8 mouse cellular contexts compared by ENCODE assay signal in the genomic region with DNA sequence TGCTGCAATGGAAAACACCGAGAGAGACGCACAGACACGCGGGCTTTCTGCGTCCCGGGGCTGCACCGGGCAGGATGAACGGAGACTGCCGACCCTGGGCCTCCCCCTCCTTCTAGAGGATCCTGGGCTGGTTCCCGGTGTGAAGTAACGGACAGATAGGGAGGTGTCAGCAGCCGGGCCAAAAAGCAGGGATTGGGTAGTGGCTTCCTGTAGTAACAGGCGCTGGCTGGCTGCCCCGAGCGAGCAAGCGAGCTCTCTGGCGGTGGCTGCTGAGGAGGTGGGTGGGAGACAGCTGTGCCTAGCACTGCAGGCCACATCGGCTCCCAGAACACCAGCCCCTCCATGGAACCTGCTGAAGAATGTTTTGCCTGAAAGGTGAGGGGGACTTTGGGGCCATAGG.
DNase-seq lines count a peak whose midpoint lies in the region; ATAC-seq and TF ChIP-seq lines count a peak whose summit lies in the region.

No protein-coding gene starts in this region.

- H3K9ac ChIP-seq in embryonic facial prominence, embryonic 11.5 days (replicated peaks; ENCODE audit: low read length) = peak overlapping the region; percentile 55
- H3K9ac ChIP-seq in heart, adult 2 months (ENCODE audit: low read depth, low read length) = peak overlapping the region; percentile 64
- peak overlapping the region; percentile 68 for H3K9ac ChIP-seq in limb, embryonic 12.5 days (replicated peaks)
- peak overlapping the region; percentile 29 for H3K9ac ChIP-seq in midbrain, embryonic 12.5 days (replicated peaks)

- peak; percentile 48; the same call in 1 of the 2 replicates for TF ChIP-seq EP300 in heart, adult 2 months (IDR thresholded peaks at IDR 0.05; ENCODE audit: insufficient read depth, low read depth, low read length)

- TF ChIP-seq CTCF in heart, adult 2 months (IDR thresholded peaks at IDR 0.05) = peak; percentile 39
- no peak for TF ChIP-seq CTCF in small intestine, adult 2 months (IDR thresholded peaks at IDR 0.05; ENCODE audit: extremely low read depth, insufficient read length, insufficient replicate concordance, low read depth, low read length)

- DNase-seq in adrenal gland, postnatal 10 days = peak; percentile 84
- DNase-seq in embryonic facial prominence, embryonic 11.5 days (ENCODE audit: low spot score) = peak; percentile 48
- peak; percentile 89 to 91 for DNase-seq in heart, adult 2 months
- peak; percentile 66 for DNase-seq in kidney, adult 18-20 months
- no peak for DNase-seq in spleen, adult 12 weeks (ENCODE audit: low spot score)

- H3K79me2 ChIP-seq in heart, adult 2 months (replicated peaks; ENCODE audit: control insufficient read depth, insufficient read depth, low read length) = 0 out of 2 replicates have a peak, but pooled peaks cover 2% of the 10 kb centered on the region

- H3K4me1 ChIP-seq in embryonic facial prominence, embryonic 11.5 days (ENCODE audit: control insufficient read depth, insufficient read depth, low read length) = 0 out of 2 replicates have a peak, but pooled peaks cover 1% of the 10 kb centered on the region
- H3K4me1 ChIP-seq in heart, adult 2 months (ENCODE audit: control insufficient read depth, insufficient read depth, low read length) = peaks cover 11% of the 10 kb centered on the region
- H3K4me1 ChIP-seq in limb, embryonic 12.5 days (replicated peaks) = peaks cover 29% of the 10 kb centered on the region
- peaks cover 20% of the 10 kb centered on the region for H3K4me1 ChIP-seq in midbrain, embryonic 12.5 days
- peaks cover 2% of the 10 kb centered on the region; the same call in 1 of the 2 replicates for H3K4me1 ChIP-seq in small intestine, adult 2 months (ENCODE audit: control insufficient read depth, insufficient read depth, insufficient read length, low read length)

- 5% methylated on average over 18 of the region's 18 CpGs for WGBS in embryonic facial prominence, embryonic 11.5 days
- WGBS in heart, adult 2 months = 2% methylated on average over 18 of the region's 18 CpGs
- WGBS in limb, embryonic 12.5 days = 3% methylated on average over 18 of the region's 18 CpGs
- WGBS in midbrain, embryonic 12.5 days = 6% methylated on average over 18 of the region's 18 CpGs
- 46% methylated on average over 18 of the region's 18 CpGs for WGBS in small intestine, adult 2 months

- TF ChIP-seq POLR2A in heart, adult 2 months (IDR thresholded peaks at IDR 0.05; ENCODE audit: insufficient read depth, low read depth, low read length) = peak; percentile 62; the same call in 1 of the 2 replicates
- no peak for TF ChIP-seq POLR2A in small intestine, adult 2 months (IDR thresholded peaks at IDR 0.05; ENCODE audit: low read depth, low read length)

- H3K27ac ChIP-seq in embryonic facial prominence, embryonic 11.5 days (replicated peaks; ENCODE audit: low read depth, low read length) = no peak overlapping the region
- H3K27ac ChIP-seq in heart, adult 2 months = peak overlapping the region; percentile 80
- peak overlapping the region; percentile 86 for H3K27ac ChIP-seq in limb, embryonic 12.5 days
- peak overlapping the region; percentile 60; the same call in 1 of the 2 replicates for H3K27ac ChIP-seq in midbrain, embryonic 12.5 days (replicated peaks)
- H3K27ac ChIP-seq in small intestine, adult 2 months (ENCODE audit: insufficient read depth, low read depth, low read length) = no peak overlapping the region

- ATAC-seq in embryonic facial prominence, embryonic 11.5 days (replicated peaks; ENCODE audit: insufficient number of reproducible peaks, low FRiP score, low TSS enrichment, low read depth) = 0 out of 2 replicates have a peak, but pooled peaks have one; percentile 19
- ATAC-seq in limb, embryonic 12.5 days (ENCODE audit: insufficient number of reproducible peaks, insufficient read depth, low FRiP score, low TSS enrichment, low read depth) = no peak
- ATAC-seq in midbrain, embryonic 12.5 days (ENCODE audit: low FRiP score, low read depth) = peak; percentile 73; the same call in 1 of the 2 replicates

- no peaks in the 10 kb centered on the region for H3K36me3 ChIP-seq in embryonic facial prominence, embryonic 11.5 days (replicated peaks; ENCODE audit: control insufficient read depth, insufficient read depth, low read depth, low read length)
- H3K36me3 ChIP-seq in heart, adult 2 months (ENCODE audit: control insufficient read depth, insufficient read depth, low read length) = no peaks in the 10 kb centered on the region
- H3K36me3 ChIP-seq in limb, embryonic 12.5 days = peaks cover 15% of the 10 kb centered on the region
- peaks cover 15% of the 10 kb centered on the region for H3K36me3 ChIP-seq in midbrain, embryonic 12.5 days
- H3K36me3 ChIP-seq in small intestine, adult 2 months (ENCODE audit: control insufficient read depth, insufficient read depth, low read length) = no peaks in the 10 kb centered on the region

- H3K4me3 ChIP-seq in embryonic facial prominence, embryonic 11.5 days (ENCODE audit: low read depth, low read length) = peak overlapping the region; percentile 22
- H3K4me3 ChIP-seq in heart, adult 2 months = peak overlapping the region; percentile 52
- peak overlapping the region; percentile 40 for H3K4me3 ChIP-seq in limb, embryonic 12.5 days (replicated peaks)
- peak overlapping the region; percentile 36 for H3K4me3 ChIP-seq in midbrain, embryonic 12.5 days
- peak overlapping the region; percentile 53 for H3K4me3 ChIP-seq in small intestine, adult 2 months (ENCODE audit: low read depth, low read length)

- H3K9me3 ChIP-seq in embryonic facial prominence, embryonic 11.5 days (replicated peaks; ENCODE audit: control insufficient read depth, low read length) = no peaks in the 10 kb centered on the region; the same call in 1 of the 2 replicates
- H3K9me3 ChIP-seq in limb, embryonic 12.5 days = 0 out of 2 replicates have a peak, but pooled peaks cover 8% of the 10 kb centered on the region
- H3K9me3 ChIP-seq in midbrain, embryonic 12.5 days = peaks cover 4% of the 10 kb centered on the region

- H3K4me2 ChIP-seq in embryonic facial prominence, embryonic 11.5 days (ENCODE audit: low read depth, low read length) = peak overlapping the region; percentile 61
- H3K4me2 ChIP-seq in limb, embryonic 12.5 days = peak overlapping the region; percentile 67
- H3K4me2 ChIP-seq in midbrain, embryonic 12.5 days (replicated peaks) = peak overlapping the region; percentile 54

- intact Hi-C loops in heart, adult 2 months (cut with DNase I) = loop anchor here (2.0 kb wide), 3 partner anchors 18 to 40 kb away; no protein-coding TSS in a partner anchor

- no peaks in the 10 kb centered on the region for H3K27me3 ChIP-seq in embryonic facial prominence, embryonic 11.5 days (ENCODE audit: control insufficient read depth, insufficient read depth, low read length)
- no peaks in the 10 kb centered on the region for H3K27me3 ChIP-seq in heart, adult 2 months (ENCODE audit: control insufficient read depth, insufficient read depth, low read length)
- H3K27me3 ChIP-seq in limb, embryonic 12.5 days = no peaks in the 10 kb centered on the region
- H3K27me3 ChIP-seq in midbrain, embryonic 12.5 days = peaks cover 4% of the 10 kb centered on the region; the same call in 1 of the 2 replicates
- H3K27me3 ChIP-seq in small intestine, adult 2 months (ENCODE audit: control insufficient read depth, insufficient read depth, low read length) = no peaks in the 10 kb centered on the region

Comparison
In these comparisons a context has a peak if more than half of its experiments do, and no peak if none do; other contexts are left out.
1. H3K27ac ChIP-seq: peak in heart, adult 2 months (single experiment), limb, embryonic 12.5 days (single experiment) and midbrain, embryonic 12.5 days (single experiment); none in embryonic facial prominence, embryonic 11.5 days (single experiment) and small intestine, adult 2 months (single experiment).
2. Peak in every context shown above with its lines, with median percentiles within 50 percentile points of each other: H3K4me2 ChIP-seq, H3K4me3 ChIP-seq and H3K9ac ChIP-seq.